Mouse (Mus musculus) stomach, postnatal 0 days (tissue): Measurements from ENCODE around the gene Morc4.

Experiments
- CTCF ChIP-seq: IDR thresholded peaks from 2 replicates; pipeline ENCODE4 v1.5.1; 2016; ENCODE audit warnings: antibody characterized with exemption, low read depth, mild to moderate bottlenecking, moderate library complexity
- EP300 ChIP-seq: optimal IDR thresholded peaks from 2 replicates; pipeline ENCODE3; 2016; ENCODE audit warnings: antibody characterized with exemption

GRCm38 (mm10) chrX:139777357-139777756, 94.1 kb downstream of the Morc4 start:
- TF ChIP-seq CTCF = no peak
- TF ChIP-seq EP300 = no peak
